Mouse (Mus musculus) ES-E14 (cell line): ENCODE measurements around the gene Ppp3ca.

Experiments used
- CHD2 ChIP-seq: IDR thresholded peaks from 2 replicates; pipeline ENCODE4 v1.6.1; 2014; ENCODE audit warnings: mild to moderate bottlenecking, low read depth, low read length, inconsistent platforms
- ZC3H11A ChIP-seq: IDR thresholded peaks from 2 replicates; pipeline ENCODE4 v1.6.1; 2012; ENCODE audit warnings: low read depth, mild to moderate bottlenecking, inconsistent platforms, low read length, borderline replicate concordance

DNA sequence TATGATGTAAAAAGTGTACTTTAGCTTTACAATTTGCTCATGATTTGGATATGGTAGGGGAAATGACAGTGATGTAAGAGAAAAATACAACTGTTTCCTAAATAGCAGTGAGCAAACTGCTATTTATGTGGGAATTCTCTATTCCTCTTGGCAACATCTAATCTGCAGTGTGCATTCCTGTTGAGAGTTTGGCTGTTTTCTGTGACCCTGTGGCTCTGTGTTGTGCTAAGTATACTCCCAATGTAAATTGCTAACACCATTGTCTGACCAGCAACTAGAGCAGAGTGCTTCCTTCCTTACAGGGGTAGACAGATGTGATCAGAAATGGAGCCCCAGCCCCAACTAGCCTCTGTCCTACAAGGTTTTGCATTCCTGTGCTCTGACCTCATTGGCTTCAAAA, 263.1 kb downstream of the Ppp3ca start:
- TF ChIP-seq CHD2 (no peak), ZC3H11A (no peak)
